Mouse (Mus musculus): Measurements from ENCODE around the gene Tns1. TPM values are rescaled to one million over a fixed set of nuclear protein-coding genes. Genes with fewer than 3 reads are reported as not detected.

Tns1 gene
- polyA plus RNA-seq, 1 experiment from 2014 or later, result 15.6 TPM

DNA sequence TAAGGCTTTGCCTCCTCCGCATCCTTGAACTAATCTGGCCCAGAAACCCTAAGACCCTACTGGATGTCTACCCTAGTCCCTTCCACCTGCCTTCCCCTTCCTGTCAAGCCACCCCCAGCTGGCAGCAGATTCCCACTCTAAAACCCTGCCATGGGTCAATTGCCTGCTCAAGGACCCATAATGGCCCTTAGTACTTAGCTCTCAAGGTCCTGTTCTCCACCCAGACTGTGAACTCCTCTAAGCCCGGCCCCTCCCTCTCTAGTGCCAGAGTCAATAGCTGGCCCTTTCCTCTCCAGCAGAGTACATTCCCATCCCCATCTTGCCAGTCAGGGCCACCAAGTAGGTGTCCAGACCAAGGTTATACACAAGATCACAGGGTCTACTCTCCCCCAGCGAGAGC is 115.3 kb downstream of the Tns1 start:
- Histone ChIP-seq H3K9ac (ENCODE audit: low read length) (no peak overlapping the region), H3K4me1 (replicated peaks; ENCODE audit: control insufficient read depth, insufficient read depth, low read length) (no peaks in the 10 kb centered on the region), H3K9me3 (ENCODE audit: control insufficient read depth, low read length) (no peaks in the 10 kb centered on the region), H3K27me3 (ENCODE audit: control insufficient read depth, insufficient read depth, low read length) (no peaks in the 10 kb centered on the region), H3K4me3 (ENCODE audit: low read depth, low read length) (no peak overlapping the region), H3K27ac (ENCODE audit: low read depth, low read length) (no peak overlapping the region), H3K4me2 (ENCODE audit: low read depth, low read length, severe bottlenecking) (no peak overlapping the region), H3K36me3 (ENCODE audit: control insufficient read depth, insufficient read depth, low read length) (no peaks in the 10 kb centered on the region)
- ATAC-seq (replicated peaks; ENCODE audit: low FRiP score) (no peak), DNase-seq (ENCODE audit: low spot score) (no peak)
- 90% methylated on average over 3 of the region's 3 CpGs for WGBS

DNA sequence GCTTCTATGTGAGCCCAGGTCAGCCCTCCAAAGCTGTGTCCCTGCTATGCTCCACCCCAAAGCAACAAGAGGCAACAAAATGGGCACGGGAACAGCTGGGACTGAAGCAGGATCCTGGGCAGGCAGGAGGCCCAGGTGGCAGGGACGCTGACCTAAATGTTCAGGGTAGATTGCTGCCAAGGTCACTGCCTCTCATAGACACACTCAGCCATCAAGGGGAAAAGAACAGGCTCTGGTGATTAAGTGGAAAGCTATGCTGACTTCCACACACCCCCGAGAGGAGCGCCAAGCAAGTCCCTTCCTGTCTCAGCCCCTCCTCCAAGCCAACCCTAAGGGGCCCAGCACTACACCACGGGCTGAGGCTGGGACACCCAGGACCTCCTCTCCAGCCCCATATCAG is 115.8 kb downstream of the Tns1 start:
- Histone ChIP-seq H3K36me3 (ENCODE audit: control insufficient read depth, insufficient read depth, low read length) (no peaks in the 10 kb centered on the region), H3K9me3 (ENCODE audit: control insufficient read depth, low read length) (no peaks in the 10 kb centered on the region), H3K27ac (ENCODE audit: low read depth, low read length) (no peak overlapping the region), H3K27me3 (ENCODE audit: control insufficient read depth, insufficient read depth, low read length) (no peaks in the 10 kb centered on the region), H3K4me1 (replicated peaks; ENCODE audit: control insufficient read depth, insufficient read depth, low read length) (no peaks in the 10 kb centered on the region), H3K9ac (ENCODE audit: low read length) (no peak overlapping the region), H3K4me2 (ENCODE audit: low read depth, low read length, severe bottlenecking) (no peak overlapping the region), H3K4me3 (ENCODE audit: low read depth, low read length) (no peak overlapping the region)
- WGBS, result 91% methylated on average over 5 of the region's 5 CpGs
- ATAC-seq (replicated peaks; ENCODE audit: low FRiP score), result no peak
- no peak for DNase-seq (ENCODE audit: low spot score)

DNA sequence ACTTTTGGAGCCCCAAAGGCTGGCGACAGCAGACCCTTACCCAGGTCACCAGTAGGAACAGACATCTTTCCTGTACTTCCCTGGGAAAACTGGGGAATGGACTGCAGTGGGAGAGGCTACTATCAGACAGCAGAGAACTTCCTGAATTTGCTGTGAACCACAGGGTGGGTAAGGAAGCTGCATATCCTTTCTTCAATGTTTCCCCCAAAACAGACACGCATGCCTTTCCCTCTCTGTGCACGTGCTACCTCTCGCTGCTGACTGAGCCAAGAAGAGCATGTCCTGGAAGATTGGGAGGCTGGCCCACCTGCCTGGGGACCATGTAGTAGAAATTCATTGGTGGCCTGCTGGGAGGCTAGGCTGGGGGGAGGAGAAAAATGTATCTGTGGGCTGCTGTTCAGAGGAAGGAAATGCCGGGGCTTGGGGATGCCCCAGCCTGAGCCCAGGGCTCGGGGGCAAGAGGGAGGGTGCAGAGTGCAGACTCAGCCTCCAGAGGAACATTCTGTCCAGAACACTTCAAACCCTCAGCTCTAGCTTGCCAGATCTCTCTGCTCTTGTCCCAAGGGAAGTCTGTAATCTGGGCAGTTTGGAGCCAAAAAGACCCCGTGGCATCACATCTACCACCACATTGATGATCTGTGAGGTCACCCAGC is 116.7 kb downstream of the Tns1 start:
- no peak overlapping the region for H3K4me2 ChIP-seq (ENCODE audit: low read depth, low read length, severe bottlenecking)
- no peaks in the 10 kb centered on the region for H3K9me3 ChIP-seq (ENCODE audit: control insufficient read depth, low read length)
- H3K27ac ChIP-seq (ENCODE audit: low read depth, low read length), result no peak overlapping the region
- no peaks in the 10 kb centered on the region for H3K4me1 ChIP-seq (replicated peaks; ENCODE audit: control insufficient read depth, insufficient read depth, low read length)
- 81% methylated on average over 7 of the region's 7 CpGs for WGBS
- no peaks in the 10 kb centered on the region for H3K36me3 ChIP-seq (ENCODE audit: control insufficient read depth, insufficient read depth, low read length)
- no peaks in the 10 kb centered on the region for H3K27me3 ChIP-seq (ENCODE audit: control insufficient read depth, insufficient read depth, low read length)
- H3K9ac ChIP-seq (ENCODE audit: low read length), result no peak overlapping the region
- H3K4me3 ChIP-seq (ENCODE audit: low read depth, low read length), result no peak overlapping the region
- DNase-seq (ENCODE audit: low spot score), result no peak
- no peak for ATAC-seq (replicated peaks; ENCODE audit: low FRiP score)

DNA sequence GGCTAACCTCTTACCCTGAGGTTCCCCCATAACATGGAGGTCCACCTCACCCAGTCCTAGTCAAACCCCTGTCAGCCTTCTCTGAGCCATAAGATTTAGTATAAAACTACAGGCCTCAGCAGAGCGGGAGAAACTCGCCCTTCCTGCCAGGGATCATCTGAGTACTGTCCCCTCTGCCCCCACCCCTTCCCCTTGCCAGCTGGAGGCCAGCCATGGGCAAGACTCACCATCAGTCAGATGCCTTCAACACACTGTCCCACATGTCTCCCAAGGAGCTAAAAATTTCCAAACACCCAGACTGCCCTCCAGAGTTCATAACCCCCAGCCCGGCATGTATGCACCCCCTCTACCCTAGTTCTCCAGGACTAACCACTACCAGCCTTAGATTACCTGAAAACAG is 119.2 kb downstream of the Tns1 start:
- Histone ChIP-seq H3K4me3 (ENCODE audit: low read depth, low read length) (no peak overlapping the region), H3K36me3 (ENCODE audit: control insufficient read depth, insufficient read depth, low read length) (no peaks in the 10 kb centered on the region), H3K4me2 (ENCODE audit: low read depth, low read length, severe bottlenecking) (no peak overlapping the region), H3K9me3 (ENCODE audit: control insufficient read depth, low read length) (no peaks in the 10 kb centered on the region), H3K9ac (ENCODE audit: low read length) (no peak overlapping the region), H3K27ac (ENCODE audit: low read depth, low read length) (no peak overlapping the region), H3K27me3 (ENCODE audit: control insufficient read depth, insufficient read depth, low read length) (no peaks in the 10 kb centered on the region), H3K4me1 (replicated peaks; ENCODE audit: control insufficient read depth, insufficient read depth, low read length) (peaks cover 5% of the 10 kb centered on the region)
- ATAC-seq (replicated peaks; ENCODE audit: low FRiP score) (no peak), DNase-seq (ENCODE audit: low spot score) (no peak)
- WGBS, result 88% methylated on average over 3 of the region's 3 CpGs

DNA sequence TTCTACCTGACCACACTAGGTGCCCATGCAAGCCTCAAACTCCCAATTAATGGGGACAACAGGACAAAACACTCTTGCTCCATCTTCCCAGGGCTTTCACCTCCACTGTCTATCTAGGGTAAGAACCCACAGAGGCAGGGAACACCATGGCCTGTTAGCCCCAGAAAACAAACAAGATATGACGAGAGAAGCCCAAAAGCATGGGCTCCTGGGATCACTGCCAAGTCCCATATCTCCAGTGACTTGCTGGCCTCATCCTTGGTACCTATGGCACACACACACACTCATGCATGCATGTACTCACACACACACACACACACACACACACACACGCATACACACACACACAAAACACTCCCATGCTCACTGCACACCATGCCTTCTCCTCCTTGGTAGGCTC is 120.5 kb downstream of the Tns1 start:
- no peaks in the 10 kb centered on the region for H3K9me3 ChIP-seq (ENCODE audit: control insufficient read depth, low read length)
- DNase-seq (ENCODE audit: low spot score) (no peak), ATAC-seq (replicated peaks; ENCODE audit: low FRiP score) (no peak)
- no peak overlapping the region for H3K9ac ChIP-seq (ENCODE audit: low read length)
- no peak overlapping the region for H3K4me3 ChIP-seq (ENCODE audit: low read depth, low read length)
- H3K27ac ChIP-seq (ENCODE audit: low read depth, low read length), result no peak overlapping the region
- 85% methylated on average over 2 of the region's 2 CpGs for WGBS
- no peaks in the 10 kb centered on the region for H3K36me3 ChIP-seq (ENCODE audit: control insufficient read depth, insufficient read depth, low read length)
- H3K4me2 ChIP-seq (ENCODE audit: low read depth, low read length, severe bottlenecking), result no peak overlapping the region
- H3K4me1 ChIP-seq (replicated peaks; ENCODE audit: control insufficient read depth, insufficient read depth, low read length), result peaks cover 7% of the 10 kb centered on the region
- H3K27me3 ChIP-seq (ENCODE audit: control insufficient read depth, insufficient read depth, low read length), result no peaks in the 10 kb centered on the region

DNA sequence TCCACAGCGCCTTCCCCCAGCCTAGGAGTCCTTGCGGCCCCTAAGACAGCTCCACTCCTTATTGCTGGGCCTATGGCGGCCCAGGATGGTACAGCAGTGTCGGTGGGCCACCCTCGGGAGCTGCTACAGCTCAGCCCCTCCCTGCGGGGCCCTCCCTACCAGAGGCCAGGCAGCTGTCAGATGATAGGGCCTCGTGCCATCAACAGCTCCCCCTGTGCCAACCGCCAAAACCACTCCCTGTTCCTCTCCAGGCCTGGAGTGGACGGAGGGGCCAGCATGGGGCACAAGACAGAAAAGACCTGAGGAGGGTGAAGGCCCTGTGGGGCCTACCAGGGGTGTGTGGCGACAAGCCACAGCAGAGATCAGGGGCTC is 122.8 kb downstream of the Tns1 start:
- Histone ChIP-seq H3K9ac (ENCODE audit: low read length) (no peak overlapping the region), H3K36me3 (ENCODE audit: control insufficient read depth, insufficient read depth, low read length) (no peaks in the 10 kb centered on the region), H3K4me3 (ENCODE audit: low read depth, low read length) (no peak overlapping the region), H3K4me1 (replicated peaks; ENCODE audit: control insufficient read depth, insufficient read depth, low read length) (peaks cover 7% of the 10 kb centered on the region), H3K4me2 (ENCODE audit: low read depth, low read length, severe bottlenecking) (no peak overlapping the region), H3K27me3 (ENCODE audit: control insufficient read depth, insufficient read depth, low read length) (no peaks in the 10 kb centered on the region), H3K27ac (ENCODE audit: low read depth, low read length) (no peak overlapping the region), H3K9me3 (ENCODE audit: control insufficient read depth, low read length) (no peaks in the 10 kb centered on the region)
- WGBS, result 68% methylated on average over 10 of the region's 10 CpGs
- DNase-seq (ENCODE audit: low spot score) (no peak), ATAC-seq (replicated peaks; ENCODE audit: low FRiP score) (no peak)

DNA sequence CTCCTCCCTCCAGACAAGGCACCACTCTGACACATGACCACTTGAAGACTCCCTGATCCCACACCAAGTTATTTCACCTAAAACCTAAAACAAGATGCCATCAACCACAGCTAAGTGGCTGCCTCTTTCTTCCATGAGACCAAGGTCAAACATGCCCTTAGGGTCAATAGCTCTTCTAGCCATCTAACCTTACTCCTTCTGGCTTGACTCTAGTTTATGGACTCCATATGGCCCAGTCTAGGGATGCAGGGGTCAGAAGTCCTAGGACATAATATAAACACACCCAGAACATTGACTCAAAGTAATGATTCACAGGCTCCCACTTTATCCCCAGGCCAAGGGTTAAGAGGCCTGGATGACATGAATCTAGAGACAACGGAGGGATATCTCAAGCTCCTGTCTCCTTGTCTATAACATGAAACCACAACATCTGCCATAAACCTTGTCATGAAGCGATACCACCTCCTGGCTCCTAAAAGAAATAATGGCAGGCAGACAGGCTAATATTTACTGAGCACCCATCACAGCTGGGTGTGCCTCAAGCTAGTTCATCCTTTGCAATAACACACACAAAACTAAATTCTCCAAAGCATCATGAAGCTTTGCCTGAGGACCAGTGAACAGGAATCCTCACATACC is 123.3 kb downstream of the Tns1 start:
- no peaks in the 10 kb centered on the region for H3K36me3 ChIP-seq (ENCODE audit: control insufficient read depth, insufficient read depth, low read length)
- no peaks in the 10 kb centered on the region for H3K9me3 ChIP-seq (ENCODE audit: control insufficient read depth, low read length)
- peaks cover 7% of the 10 kb centered on the region for H3K4me1 ChIP-seq (replicated peaks; ENCODE audit: control insufficient read depth, insufficient read depth, low read length)
- no peak overlapping the region for H3K27ac ChIP-seq (ENCODE audit: low read depth, low read length)
- H3K9ac ChIP-seq (ENCODE audit: low read length), result no peak overlapping the region
- WGBS, result 84% methylated on average over 2 of the region's 2 CpGs
- ATAC-seq (replicated peaks; ENCODE audit: low FRiP score) (no peak), DNase-seq (ENCODE audit: low spot score) (no peak)
- H3K4me3 ChIP-seq (ENCODE audit: low read depth, low read length), result no peak overlapping the region
- no peaks in the 10 kb centered on the region for H3K27me3 ChIP-seq (ENCODE audit: control insufficient read depth, insufficient read depth, low read length)
- H3K4me2 ChIP-seq (ENCODE audit: low read depth, low read length, severe bottlenecking), result no peak overlapping the region

DNA sequence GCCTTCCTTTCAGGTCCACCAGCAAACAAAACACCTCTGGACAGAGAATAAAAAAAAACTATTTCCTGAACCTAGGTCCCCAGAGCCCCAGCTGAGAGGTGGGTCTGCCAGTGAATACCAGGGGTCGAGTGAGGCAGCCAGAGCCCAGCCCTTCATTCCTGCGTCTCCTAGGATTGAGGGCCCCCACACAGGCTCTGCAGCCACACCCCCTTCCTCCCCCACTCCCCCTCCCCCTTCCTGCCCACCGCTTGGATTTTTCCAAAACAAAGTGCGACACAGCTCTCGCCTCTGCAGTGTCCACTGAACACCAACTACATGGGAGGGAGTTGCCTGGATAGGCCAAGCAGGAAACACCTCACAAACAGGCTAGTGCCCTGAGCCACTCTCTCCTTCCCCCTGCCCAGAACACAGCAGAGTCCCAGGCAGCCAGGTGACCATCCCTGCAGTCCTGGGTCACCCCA is 124.0 kb downstream of the Tns1 start:
- peaks cover 7% of the 10 kb centered on the region for H3K4me1 ChIP-seq (replicated peaks; ENCODE audit: control insufficient read depth, insufficient read depth, low read length)
- no peaks in the 10 kb centered on the region for H3K27me3 ChIP-seq (ENCODE audit: control insufficient read depth, insufficient read depth, low read length)
- 1% methylated on average over 5 of the region's 5 CpGs for WGBS
- H3K9ac ChIP-seq (ENCODE audit: low read length), result no peak overlapping the region
- H3K27ac ChIP-seq (ENCODE audit: low read depth, low read length), result peak overlapping the region; percentile 41; the same call in 1 of the 2 replicates
- H3K36me3 ChIP-seq (ENCODE audit: control insufficient read depth, insufficient read depth, low read length), result no peaks in the 10 kb centered on the region
- H3K9me3 ChIP-seq (ENCODE audit: control insufficient read depth, low read length), result no peaks in the 10 kb centered on the region
- H3K4me3 ChIP-seq (ENCODE audit: low read depth, low read length), result no peak overlapping the region
- DNase-seq (ENCODE audit: low spot score) (peak; percentile 60), ATAC-seq (replicated peaks; ENCODE audit: low FRiP score) (0 out of 2 replicates have a peak, but pooled peaks have one; percentile 33)
- no peak overlapping the region for H3K4me2 ChIP-seq (ENCODE audit: low read depth, low read length, severe bottlenecking)

DNA sequence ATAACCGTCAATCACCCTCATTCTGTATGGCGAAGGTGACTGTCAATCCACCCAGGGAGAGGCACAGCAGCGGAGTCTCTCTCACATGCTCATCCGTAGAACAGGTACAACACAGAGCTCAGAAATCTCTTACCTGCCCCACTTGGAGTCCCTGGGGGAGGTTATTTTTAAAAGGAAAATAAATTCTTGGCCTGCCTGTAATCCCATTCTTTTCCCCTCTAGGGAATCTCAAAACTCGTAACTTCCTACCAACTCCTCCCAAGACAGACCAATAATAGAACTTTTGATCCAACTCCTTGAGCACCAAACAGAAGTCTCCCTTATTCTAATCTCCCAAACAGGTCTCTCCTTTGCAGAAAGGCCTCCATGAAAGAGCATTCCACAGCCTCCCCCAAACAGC is 124.7 kb downstream of the Tns1 start:
- ATAC-seq (replicated peaks; ENCODE audit: low FRiP score), result no peak
- H3K4me2 ChIP-seq (ENCODE audit: low read depth, low read length, severe bottlenecking), result no peak overlapping the region
- DNase-seq (ENCODE audit: low spot score), result no peak
- no peaks in the 10 kb centered on the region for H3K27me3 ChIP-seq (ENCODE audit: control insufficient read depth, insufficient read depth, low read length)
- no peak overlapping the region for H3K4me3 ChIP-seq (ENCODE audit: low read depth, low read length)
- 76% methylated on average over 5 of the region's 5 CpGs for whole genome bisulfite sequencing
- no peak overlapping the region for H3K9ac ChIP-seq (ENCODE audit: low read length)
- H3K27ac ChIP-seq (ENCODE audit: low read depth, low read length), result no peak overlapping the region
- no peaks in the 10 kb centered on the region for H3K9me3 ChIP-seq (ENCODE audit: control insufficient read depth, low read length)
- no peaks in the 10 kb centered on the region for H3K36me3 ChIP-seq (ENCODE audit: control insufficient read depth, insufficient read depth, low read length)
- H3K4me1 ChIP-seq (replicated peaks; ENCODE audit: control insufficient read depth, insufficient read depth, low read length), result peaks cover 7% of the 10 kb centered on the region
